Mouse (Mus musculus) kidney, adult 2 months (tissue): ENCODE measurements at regions not wholly inside any gene's neighbourhood (a gene's known extent, or its start where the extent isn't known, plus 50 kb on each side); places are given as distances from the start of the nearest gene placed in this dataset.

ENCODE experiments used
- CTCF ChIP-seq: fragments of 200-500 bp; conservative IDR thresholded peaks from 2 replicates; pipeline ENCODE4 v1.5.1; 2011; ENCODE audit warnings: low read depth, mild to moderate bottlenecking, control low read depth, low read length, moderate library complexity, mixed read lengths; ENCODE audit not compliant: insufficient read depth, insufficient read length
- POLR2A ChIP-seq: fragments of 200-500 bp; IDR thresholded peaks from one replicate; pipeline ENCODE4 v1.6.1; 2011; ENCODE audit warnings: low read depth, low read length, control low read depth

- no peak for TF ChIP-seq CTCF
- no peak for TF ChIP-seq POLR2A
Measured at GRCm38 (mm10) chr12:36949096-36949738, 159.1 kb upstream of the Meox2 start.
